Mouse (Mus musculus) limb, embryonic 11.5 days (tissue): ENCODE data around the gene Fzd1. TPM values are rescaled to one million over a fixed set of nuclear protein-coding genes. Genes with fewer than 3 reads are reported as not detected.

Experiments
- ATAC-seq: fragments of 200-750 bp; cut with Nextera tagmentation; 2 replicates; pipeline ENCODE4 v1.8.0; 2017; ENCODE audit warnings: low read depth; ENCODE audit not compliant: insufficient number of reproducible peaks, low FRiP score, low TSS enrichment
- DNase-seq: peaks from one replicate; pipeline ENCODE4 v3.0.0-alpha.2; 2015; ENCODE audit warnings: low spot score
- H3K27ac ChIP-seq: fragments of 300-500 bp; sonication (generic); replicated peaks from 2 replicates; pipeline ENCODE4 v1.5.1; 2014; ENCODE audit warnings: low read depth, mild to moderate bottlenecking, low read length
- H3K27me3 ChIP-seq: fragments of 300-500 bp; sonication (generic); 2 replicates; pipeline ENCODE4 v1.6.1; 2014; ENCODE audit warnings: mild to moderate bottlenecking, low read length, mixed read lengths; ENCODE audit not compliant: control insufficient read depth, insufficient read depth
- H3K36me3 ChIP-seq: fragments of 300-500 bp; sonication (generic); 2 replicates; pipeline ENCODE4 v1.6.1; 2014; ENCODE audit warnings: mild to moderate bottlenecking, low read length, moderate library complexity, mixed read lengths; ENCODE audit not compliant: control insufficient read depth, insufficient read depth
- H3K4me1 ChIP-seq: fragments of 300-500 bp; sonication (generic); 2 replicates; pipeline ENCODE4 v1.6.1; 2014; ENCODE audit warnings: low read length, mixed read lengths; ENCODE audit not compliant: control insufficient read depth, insufficient read depth
- H3K4me2 ChIP-seq: fragments of 300-500 bp; sonication (generic); 2 replicates; pipeline ENCODE4 v1.6.1; 2014; ENCODE audit warnings: low read depth, mild to moderate bottlenecking, moderate library complexity; ENCODE audit not compliant: severe bottlenecking
- H3K4me3 ChIP-seq: fragments of 300-500 bp; sonication (generic); 2 replicates; pipeline ENCODE4 v1.5.1; 2014; ENCODE audit warnings: low read depth, low read length
- H3K9ac ChIP-seq: fragments of 300-500 bp; sonication (generic); 2 replicates; pipeline ENCODE4 v1.6.1; 2014; ENCODE audit warnings: mild to moderate bottlenecking, low read length
- H3K9me3 ChIP-seq: fragments of 300-500 bp; sonication (generic); 2 replicates; pipeline ENCODE4 v1.6.1; 2016; ENCODE audit warnings: low read length; ENCODE audit not compliant: control insufficient read depth
- WGBS: fragments of 180-500 bp; shearing (Covaris S2); extraction: QIAGEN DNeasy Blood & Tissue Kit; methylation state at CpG from one replicate; pipeline ENCODE4 v1.1.7; 2014; 5-methylcytosine and 5-hydroxymethylcytosine counted together
- polyA plus RNA-seq: library from polyadenylated mRNA; unstranded; fragments of >200 nt; fragmentation: Nextera tagmentation; extraction: Ambion mirVana; gene quantifications from 2 replicates; pipeline ENCODE4 v1.2.1, GENCODE M21; 2014

The Fzd1 gene
- polyA plus RNA-seq, 1 experiment from 2014 or later: 25.4 TPM

GRCm38 (mm10) chr5:4786816-4787215 lies 29.0 kb upstream of the Fzd1 start:
- Histone ChIP-seq H3K9ac (no peak overlapping the region), H3K27me3 (no peaks in the 10 kb centered on the region), H3K4me2 (no peak overlapping the region), H3K4me1 (no peaks in the 10 kb centered on the region), H3K27ac (no peak overlapping the region), H3K4me3 (no peak overlapping the region), H3K36me3 (no peaks in the 10 kb centered on the region), H3K9me3 (no peaks in the 10 kb centered on the region)
- ATAC-seq (no peak), DNase-seq (no peak)
- 76% methylated on average over 3 of the region's 3 CpGs for WGBS

GRCm38 (mm10) chr5:4778274-4778673 lies 20.4 kb upstream of the Fzd1 start:
- 83% methylated on average over 3 of the region's 3 CpGs for WGBS
- DNase-seq: no peak
- no peak for ATAC-seq

GRCm38 (mm10) chr5:4776495-4776894 lies 18.7 kb upstream of the Fzd1 start:
- peak; percentile 24 for DNase-seq
- 0 out of 2 replicates have a peak, but pooled peaks cover 2% of the 10 kb centered on the region for H3K4me1 ChIP-seq
- no peaks in the 10 kb centered on the region for H3K27me3 ChIP-seq
- no peaks in the 10 kb centered on the region for H3K9me3 ChIP-seq
- H3K9ac ChIP-seq: no peak overlapping the region
- no peak overlapping the region for H3K4me3 ChIP-seq
- no peak for ATAC-seq
- whole genome bisulfite sequencing: 16% methylated on average over 2 of the region's 2 CpGs
- H3K4me2 ChIP-seq: no peak overlapping the region
- no peaks in the 10 kb centered on the region for H3K36me3 ChIP-seq
- H3K27ac ChIP-seq: no peak overlapping the region

More at GRCm38 (mm10) chr5:4778274-4778673, 20.4 kb upstream of the Fzd1 start:
- Histone ChIP-seq H3K4me1 (0 out of 2 replicates have a peak, but pooled peaks cover 2% of the 10 kb centered on the region), H3K4me2 (no peak overlapping the region), H3K9me3 (no peaks in the 10 kb centered on the region), H3K9ac (no peak overlapping the region), H3K36me3 (no peaks in the 10 kb centered on the region), H3K27me3 (no peaks in the 10 kb centered on the region), H3K27ac (no peak overlapping the region), H3K4me3 (no peak overlapping the region)

- DNase-seq (no peak), ATAC-seq (no peak)
Measured at GRCm38 (mm10) chr5:4773090-4773772, 15.4 kb upstream of the Fzd1 start.

DNA sequence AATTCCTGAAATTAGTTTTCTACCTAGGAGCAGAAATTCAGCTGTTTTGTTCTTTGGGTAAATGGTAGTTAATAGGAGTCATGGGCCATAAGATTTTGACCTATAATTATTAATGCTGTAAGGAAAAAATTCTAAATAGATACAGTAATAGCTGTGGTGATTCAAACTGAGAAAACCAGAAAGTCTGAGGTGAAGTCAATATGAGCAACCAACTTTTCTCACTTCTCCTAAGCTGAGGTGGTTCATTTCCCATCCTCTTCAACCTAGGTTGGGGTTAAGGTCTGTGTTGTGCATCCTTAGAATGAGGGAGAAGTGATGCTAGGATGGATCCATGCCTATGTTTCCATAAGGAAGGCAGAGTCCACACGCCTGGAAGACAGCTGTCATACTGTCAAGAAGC lies 12.8 kb upstream of the Fzd1 start:
- H3K27ac ChIP-seq: no peak overlapping the region
- 81% methylated on average over 1 of the region's 1 CpGs for WGBS
- H3K36me3 ChIP-seq: no peaks in the 10 kb centered on the region
- H3K27me3 ChIP-seq: no peaks in the 10 kb centered on the region
- no peak overlapping the region for H3K4me2 ChIP-seq
- no peaks in the 10 kb centered on the region for H3K9me3 ChIP-seq
- no peaks in the 10 kb centered on the region for H3K4me1 ChIP-seq
- no peak overlapping the region for H3K4me3 ChIP-seq
- no peak for ATAC-seq
- DNase-seq: no peak
- no peak overlapping the region for H3K9ac ChIP-seq

More at GRCm38 (mm10) chr5:4773090-4773772, 15.4 kb upstream of the Fzd1 start:
- Histone ChIP-seq H3K4me1 (0 out of 2 replicates have a peak, but pooled peaks cover 2% of the 10 kb centered on the region), H3K4me3 (no peak overlapping the region), H3K27me3 (no peaks in the 10 kb centered on the region), H3K9me3 (no peaks in the 10 kb centered on the region), H3K4me2 (no peak overlapping the region), H3K9ac (no peak overlapping the region), H3K27ac (no peak overlapping the region), H3K36me3 (no peaks in the 10 kb centered on the region)
- 70% methylated on average over 9 of the region's 9 CpGs for WGBS

DNA sequence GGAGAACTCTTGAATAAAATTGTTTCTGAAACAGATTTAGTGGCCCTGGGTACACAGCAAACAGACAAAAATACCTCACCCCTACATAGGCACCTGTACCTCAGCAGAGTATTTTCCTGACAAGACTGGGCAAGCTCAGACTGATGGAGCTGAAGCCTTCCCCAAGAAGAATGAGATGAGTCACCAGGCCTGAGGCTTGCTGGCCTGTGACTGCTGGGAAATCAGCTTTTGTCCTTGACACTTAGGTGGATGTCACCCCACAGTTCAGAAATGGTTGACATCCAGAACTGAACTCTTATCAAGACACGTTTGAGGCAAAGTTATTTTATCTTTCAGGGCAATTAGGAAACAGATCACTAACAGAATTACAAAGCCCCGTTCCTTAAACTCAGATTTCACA lies 10.1 kb upstream of the Fzd1 start:
- ATAC-seq: no peak
- no peak overlapping the region for H3K9ac ChIP-seq
- DNase-seq: no peak
- no peaks in the 10 kb centered on the region for H3K27me3 ChIP-seq
- no peak overlapping the region for H3K27ac ChIP-seq
- H3K4me2 ChIP-seq: no peak overlapping the region
- no peaks in the 10 kb centered on the region for H3K4me1 ChIP-seq
- H3K4me3 ChIP-seq: no peak overlapping the region
- no peaks in the 10 kb centered on the region for H3K9me3 ChIP-seq
- 65% methylated on average over 2 of the region's 2 CpGs for WGBS
- no peaks in the 10 kb centered on the region for H3K36me3 ChIP-seq

DNA sequence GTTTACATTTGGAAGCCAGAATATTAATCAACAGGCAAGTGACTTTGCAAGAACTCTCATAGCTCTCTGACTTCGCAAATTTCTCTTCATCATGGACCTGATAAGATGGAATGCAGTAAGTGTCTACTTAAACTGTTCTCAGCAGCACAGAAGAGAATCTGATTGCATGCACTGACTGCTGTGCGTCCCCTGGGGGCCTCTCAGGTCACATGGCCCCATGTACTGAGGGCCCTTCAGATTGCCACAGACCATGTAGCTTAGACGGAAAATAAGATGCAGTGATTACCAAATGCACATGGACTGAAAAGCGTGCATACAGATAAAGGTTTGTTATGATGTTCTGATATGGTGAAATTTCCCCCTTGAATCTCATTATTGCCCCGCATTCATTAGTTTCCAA lies 8.9 kb upstream of the Fzd1 start:
- no peaks in the 10 kb centered on the region for H3K27me3 ChIP-seq
- no peaks in the 10 kb centered on the region for H3K36me3 ChIP-seq
- DNase-seq: no peak
- no peak for ATAC-seq
- H3K27ac ChIP-seq: no peak overlapping the region
- H3K4me1 ChIP-seq: no peaks in the 10 kb centered on the region
- H3K9ac ChIP-seq: no peak overlapping the region
- no peak overlapping the region for H3K4me3 ChIP-seq
- H3K9me3 ChIP-seq: no peaks in the 10 kb centered on the region
- no peak overlapping the region for H3K4me2 ChIP-seq
- 89% methylated on average over 5 of the region's 5 CpGs for WGBS

GRCm38 (mm10) chr5:4761891-4762290 lies 4.1 kb upstream of the Fzd1 start:
- ATAC-seq (no peak), DNase-seq (no peak)
- no peak overlapping the region for H3K9ac ChIP-seq
- no peak overlapping the region for H3K4me3 ChIP-seq
- H3K9me3 ChIP-seq: no peaks in the 10 kb centered on the region
- no peaks in the 10 kb centered on the region for H3K36me3 ChIP-seq
- no peak overlapping the region for H3K27ac ChIP-seq
- peaks cover 3% of the 10 kb centered on the region; the same call in 1 of the 2 replicates for H3K4me1 ChIP-seq
- no peak overlapping the region for H3K4me2 ChIP-seq
- H3K27me3 ChIP-seq: no peaks in the 10 kb centered on the region
